Mouse (Mus musculus): ENCODE results near the gene Syne1. TPM values are rescaled to one million over a fixed set of nuclear protein-coding genes. Genes with fewer than 3 reads are reported as not detected.

Syne1 gene
- polyA plus RNA-seq, 1 experiment from 2014 or later, result 7.9 TPM

- no peak overlapping the region for H3K4me2 ChIP-seq
- no peak for ATAC-seq (ENCODE audit: insufficient read depth)
- TF ChIP-seq CTCF (IDR thresholded peaks at IDR 0.05; ENCODE audit: low read depth), result no peak
- WGBS, result 82% methylated on average over 7 of the region's 7 CpGs
- no peaks in the 10 kb centered on the region for H3K4me1 ChIP-seq (ENCODE audit: insufficient read depth)
- no peak for DNase-seq
- H3K27me3 ChIP-seq (ENCODE audit: insufficient read depth, low read length), result no peaks in the 10 kb centered on the region
- no peak overlapping the region for H3K27ac ChIP-seq (ENCODE audit: low read depth)
- no peaks in the 10 kb centered on the region for H3K9me3 ChIP-seq (ENCODE audit: low read depth, low read length)
- no peak overlapping the region for H3K4me3 ChIP-seq (ENCODE audit: low read depth, low read length)
- no peak overlapping the region for H3K9ac ChIP-seq
- H3K36me3 ChIP-seq (ENCODE audit: insufficient read depth), result peaks cover 7% of the 10 kb centered on the region; the same call in 1 of the 2 replicates
Measured at GRCm38 (mm10) chr10:5045213-5045612, 506.1 kb downstream of the Syne1 start.

DNA sequence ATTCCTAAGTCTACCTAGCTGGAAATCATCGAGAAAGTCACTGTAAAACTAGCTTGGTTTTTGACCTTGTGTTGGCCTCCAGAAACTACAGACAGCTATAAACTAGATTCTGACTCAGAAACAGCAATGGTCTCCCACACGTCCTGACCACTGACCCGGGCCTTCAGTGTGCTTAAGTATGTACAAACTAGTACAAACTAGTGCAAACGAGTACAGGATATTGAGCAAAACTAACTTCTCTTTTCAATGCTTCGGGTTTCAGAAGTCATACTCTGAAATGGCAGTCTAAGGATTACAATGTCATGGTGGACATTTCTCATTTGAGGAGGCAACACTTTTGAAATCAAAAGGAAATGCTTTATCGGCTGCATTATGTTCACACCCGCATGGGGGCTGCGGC is 506.8 kb downstream of the Syne1 start:
- TF ChIP-seq CTCF (IDR thresholded peaks at IDR 0.05; ENCODE audit: low read depth), result no peak
- H3K9me3 ChIP-seq (ENCODE audit: low read depth, low read length), result no peaks in the 10 kb centered on the region
- 88% methylated on average over 8 of the region's 8 CpGs for WGBS
- no peaks in the 10 kb centered on the region for H3K27me3 ChIP-seq (ENCODE audit: insufficient read depth, low read length)
- ATAC-seq (ENCODE audit: insufficient read depth) (no peak), DNase-seq (no peak)
- H3K4me1 ChIP-seq (ENCODE audit: insufficient read depth), result no peaks in the 10 kb centered on the region
- no peak overlapping the region for H3K27ac ChIP-seq (ENCODE audit: low read depth)
- no peak overlapping the region for H3K4me2 ChIP-seq
- H3K4me3 ChIP-seq (ENCODE audit: low read depth, low read length), result no peak overlapping the region
- peaks cover 7% of the 10 kb centered on the region; the same call in 1 of the 2 replicates for H3K36me3 ChIP-seq (ENCODE audit: insufficient read depth)
- no peak overlapping the region for H3K9ac ChIP-seq

- Histone ChIP-seq H3K27me3 (ENCODE audit: insufficient read depth, low read length) (no peaks in the 10 kb centered on the region), H3K9ac (no peak overlapping the region), H3K27ac (ENCODE audit: low read depth) (no peak overlapping the region), H3K9me3 (ENCODE audit: low read depth, low read length) (no peaks in the 10 kb centered on the region), H3K4me3 (ENCODE audit: low read depth, low read length) (no peak overlapping the region), H3K4me2 (no peak overlapping the region), H3K36me3 (ENCODE audit: insufficient read depth) (peaks cover 5% of the 10 kb centered on the region; the same call in 1 of the 2 replicates), H3K4me1 (ENCODE audit: insufficient read depth) (no peaks in the 10 kb centered on the region)
- DNase-seq (peak; percentile 12), ATAC-seq (ENCODE audit: insufficient read depth) (peak; percentile 52; the same call in 1 of the 2 replicates)
- WGBS, result 51% methylated on average over 8 of the region's 8 CpGs
- no peak for TF ChIP-seq CTCF (IDR thresholded peaks at IDR 0.05; ENCODE audit: low read depth)
Measured at GRCm38 (mm10) chr10:5041254-5041653, 510.0 kb downstream of the Syne1 start.

- H3K4me3 ChIP-seq (ENCODE audit: low read depth, low read length), result no peak overlapping the region
- H3K4me2 ChIP-seq, result no peak overlapping the region
- DNase-seq, result no peak
- no peaks in the 10 kb centered on the region for H3K4me1 ChIP-seq (ENCODE audit: insufficient read depth)
- no peak overlapping the region for H3K27ac ChIP-seq (ENCODE audit: low read depth)
- H3K27me3 ChIP-seq (ENCODE audit: insufficient read depth, low read length), result no peaks in the 10 kb centered on the region
- H3K9ac ChIP-seq, result no peak overlapping the region
- H3K9me3 ChIP-seq (ENCODE audit: low read depth, low read length), result no peaks in the 10 kb centered on the region
- WGBS, result 61% methylated on average over 15 of the region's 15 CpGs
- ATAC-seq (ENCODE audit: insufficient read depth), result no peak
- TF ChIP-seq CTCF (IDR thresholded peaks at IDR 0.05; ENCODE audit: low read depth), result no peak
- H3K36me3 ChIP-seq (ENCODE audit: insufficient read depth), result no peaks in the 10 kb centered on the region; the same call in 1 of the 2 replicates
Measured at GRCm38 (mm10) chr10:5032192-5033048, 518.9 kb downstream of the Syne1 start.

DNA sequence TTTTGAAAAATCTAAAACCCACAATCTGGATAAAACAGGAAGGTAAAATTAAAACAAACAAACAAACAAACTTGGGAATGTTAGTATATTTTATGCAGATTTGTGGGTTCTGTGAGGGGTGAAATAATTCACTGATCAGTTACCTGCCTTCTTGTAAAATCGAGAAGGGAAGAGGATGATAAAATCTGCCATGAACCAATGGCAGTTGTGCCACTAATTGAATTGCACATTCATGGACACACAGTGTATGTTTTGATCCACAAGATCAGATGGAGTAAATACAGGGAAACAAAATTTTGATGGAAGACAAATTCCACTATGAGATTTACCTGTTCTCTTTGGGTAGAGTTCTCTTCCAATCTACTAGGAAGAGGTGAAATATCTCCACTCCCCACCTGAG is 521.4 kb downstream of the Syne1 start:
- Histone ChIP-seq H3K4me2 (no peak overlapping the region), H3K9me3 (ENCODE audit: low read depth, low read length) (no peaks in the 10 kb centered on the region), H3K4me3 (ENCODE audit: low read depth, low read length) (no peak overlapping the region), H3K27me3 (ENCODE audit: insufficient read depth, low read length) (no peaks in the 10 kb centered on the region), H3K36me3 (ENCODE audit: insufficient read depth) (no peaks in the 10 kb centered on the region), H3K9ac (no peak overlapping the region), H3K27ac (ENCODE audit: low read depth) (no peak overlapping the region), H3K4me1 (ENCODE audit: insufficient read depth) (no peaks in the 10 kb centered on the region)
- DNase-seq, result no peak
- WGBS, result 86% methylated on average over 1 of the region's 1 CpGs
- TF ChIP-seq CTCF (IDR thresholded peaks at IDR 0.05; ENCODE audit: low read depth), result no peak
- ATAC-seq (ENCODE audit: insufficient read depth), result no peak

DNA sequence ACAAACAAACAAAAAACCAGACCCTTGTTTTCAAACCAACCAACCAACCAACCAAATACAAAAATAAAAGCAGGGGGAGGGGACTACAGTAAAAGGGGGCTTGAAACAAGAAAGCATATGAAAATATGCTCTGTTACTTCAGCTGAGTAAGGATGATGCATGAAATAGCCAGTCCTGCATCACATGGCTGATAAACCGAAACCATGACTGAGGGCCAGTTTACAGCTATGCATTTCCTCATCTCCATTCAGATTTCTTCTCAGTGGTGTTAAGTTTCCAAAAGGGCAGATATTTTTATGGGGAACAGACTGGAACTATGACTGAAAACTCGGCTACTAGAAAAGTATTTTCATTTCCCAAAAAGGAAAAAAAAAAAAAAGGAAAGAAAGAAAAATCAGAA is 522.1 kb downstream of the Syne1 start:
- Histone ChIP-seq H3K9me3 (ENCODE audit: low read depth, low read length) (no peaks in the 10 kb centered on the region), H3K27me3 (ENCODE audit: insufficient read depth, low read length) (no peaks in the 10 kb centered on the region), H3K36me3 (ENCODE audit: insufficient read depth) (no peaks in the 10 kb centered on the region), H3K4me2 (no peak overlapping the region), H3K4me3 (ENCODE audit: low read depth, low read length) (no peak overlapping the region), H3K27ac (ENCODE audit: low read depth) (no peak overlapping the region), H3K4me1 (ENCODE audit: insufficient read depth) (no peaks in the 10 kb centered on the region), H3K9ac (no peak overlapping the region)
- WGBS, result 72% methylated on average over 2 of the region's 2 CpGs
- no peak for ATAC-seq (ENCODE audit: insufficient read depth)
- no peak for DNase-seq
- no peak for TF ChIP-seq CTCF (IDR thresholded peaks at IDR 0.05; ENCODE audit: low read depth)

DNA sequence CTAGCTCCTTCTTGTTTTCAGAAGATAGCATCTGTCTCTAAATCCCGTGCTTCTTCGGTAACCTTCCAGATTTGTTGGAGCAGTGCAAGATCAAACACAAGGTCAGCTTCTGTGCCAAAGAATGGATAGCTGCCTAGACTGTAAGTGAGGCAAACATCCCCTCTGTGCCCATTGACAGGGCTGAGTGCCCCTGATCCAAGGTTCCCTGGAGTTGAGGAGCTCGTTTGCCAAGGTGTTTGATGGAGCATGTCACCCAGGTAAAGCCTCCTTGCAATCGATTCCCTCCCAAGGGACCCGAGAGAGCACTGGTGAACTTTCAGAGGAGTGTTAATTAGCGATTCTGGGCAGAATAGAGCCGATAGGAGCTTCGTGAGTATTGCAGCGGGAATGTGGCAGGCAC is 523.0 kb downstream of the Syne1 start:
- Histone ChIP-seq H3K36me3 (ENCODE audit: insufficient read depth) (no peaks in the 10 kb centered on the region), H3K27ac (ENCODE audit: low read depth) (no peak overlapping the region), H3K4me1 (ENCODE audit: insufficient read depth) (no peaks in the 10 kb centered on the region), H3K4me2 (no peak overlapping the region), H3K27me3 (ENCODE audit: insufficient read depth, low read length) (no peaks in the 10 kb centered on the region), H3K4me3 (ENCODE audit: low read depth, low read length) (no peak overlapping the region), H3K9ac (no peak overlapping the region), H3K9me3 (ENCODE audit: low read depth, low read length) (no peaks in the 10 kb centered on the region)
- ATAC-seq (ENCODE audit: insufficient read depth) (no peak), DNase-seq (no peak)
- 83% methylated on average over 9 of the region's 9 CpGs for WGBS
- no peak for TF ChIP-seq CTCF (IDR thresholded peaks at IDR 0.05; ENCODE audit: low read depth)

Measured in lung, embryonic 14.5 days (tissue).